Mouse (Mus musculus): ENCODE data around the gene Cep41. TPM values are rescaled to one million over a fixed set of nuclear protein-coding genes. Genes with fewer than 3 reads are reported as not detected.

Cep41 gene
- 19.5 and 19.6 TPM in 2 replicates for polyA plus RNA-seq (2015; fragmentation: Nextera tagmentation; extraction: Ambion mirVana)

DNA sequence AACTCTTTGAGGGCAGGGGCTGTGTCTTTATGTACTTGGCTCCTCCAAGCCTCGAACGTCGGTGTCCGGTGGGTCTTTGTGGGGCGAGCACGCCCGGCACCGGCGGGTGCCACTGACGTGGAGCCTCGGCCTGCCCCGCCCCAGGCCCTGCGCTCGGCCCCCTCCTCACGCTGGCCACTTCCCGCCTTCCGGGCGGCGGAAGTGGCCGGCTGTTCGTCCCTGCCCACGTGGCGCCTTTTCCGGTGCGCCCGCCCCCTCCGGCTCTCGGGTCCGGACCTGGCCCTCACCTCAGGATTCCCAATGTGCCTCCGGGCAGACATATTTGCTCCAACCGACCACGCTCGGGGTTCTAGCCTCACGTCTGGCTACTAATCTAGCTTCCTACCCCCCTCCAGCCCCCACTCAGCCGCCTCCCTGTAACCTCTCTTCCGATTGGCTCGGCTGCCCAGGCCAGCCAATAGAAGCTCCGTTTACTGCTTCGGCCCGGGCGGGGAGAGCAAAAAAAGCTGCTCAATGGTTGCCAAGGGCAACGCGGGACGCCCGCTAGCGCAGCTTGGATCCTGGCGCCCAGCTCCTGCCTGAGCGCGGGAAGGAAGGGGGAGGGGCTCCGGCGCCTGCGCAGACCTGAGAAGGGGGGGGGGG, at the start of gene Cep41:
Cep41 (minus strand) TSS at position 400 of the 642 bp plus-strand sequence.
- Histone ChIP-seq H3K27me3 (no peaks in the 10 kb centered on the region), H3K9me3 (replicated peaks) (no peaks in the 10 kb centered on the region), H3K4me2 (peak within 1 kb of the TSS; percentile 69), H3K36me3 (ENCODE audit: poor library complexity, severe bottlenecking) (no peaks in the 10 kb centered on the region), H3K4me3 (peak within 1 kb of the TSS; percentile 54), H3K9ac (peak within 1 kb of the TSS; percentile 64), H3K4me1 (peaks cover 22% of the 10 kb centered on the region), H3K27ac (peak within 1 kb of the TSS; percentile 94)
- under 1% methylated on average over 41 of the region's 52 CpGs for WGBS
- ATAC-seq, result peak; percentile 99

- peaks cover 14% of the 10 kb centered on the region for H3K4me1 ChIP-seq
- peaks cover 30% of the 10 kb centered on the region for H3K36me3 ChIP-seq (ENCODE audit: poor library complexity, severe bottlenecking)
- H3K27ac ChIP-seq, result peak overlapping the region; percentile 21; the same call in 1 of the 2 replicates
- H3K4me2 ChIP-seq, result peak overlapping the region; percentile 60
- ATAC-seq, result no peak
- 44% methylated on average over 10 of the region's 10 CpGs for WGBS
- H3K4me3 ChIP-seq, result peak overlapping the region; percentile 58
- H3K9me3 ChIP-seq (replicated peaks), result peaks cover 41% of the 10 kb centered on the region
- H3K27me3 ChIP-seq, result no peaks in the 10 kb centered on the region
- H3K9ac ChIP-seq, result peak overlapping the region; percentile 73
These were observed 45.7 kb upstream of the Cep41 start for GRCm38 (mm10) chr6:30739177-30739747.

GRCm38 (mm10) chr6:30738464-30739006, 45.0 kb upstream of the Cep41 start:
- 50% methylated on average over 20 of the region's 20 CpGs for WGBS

DNA sequence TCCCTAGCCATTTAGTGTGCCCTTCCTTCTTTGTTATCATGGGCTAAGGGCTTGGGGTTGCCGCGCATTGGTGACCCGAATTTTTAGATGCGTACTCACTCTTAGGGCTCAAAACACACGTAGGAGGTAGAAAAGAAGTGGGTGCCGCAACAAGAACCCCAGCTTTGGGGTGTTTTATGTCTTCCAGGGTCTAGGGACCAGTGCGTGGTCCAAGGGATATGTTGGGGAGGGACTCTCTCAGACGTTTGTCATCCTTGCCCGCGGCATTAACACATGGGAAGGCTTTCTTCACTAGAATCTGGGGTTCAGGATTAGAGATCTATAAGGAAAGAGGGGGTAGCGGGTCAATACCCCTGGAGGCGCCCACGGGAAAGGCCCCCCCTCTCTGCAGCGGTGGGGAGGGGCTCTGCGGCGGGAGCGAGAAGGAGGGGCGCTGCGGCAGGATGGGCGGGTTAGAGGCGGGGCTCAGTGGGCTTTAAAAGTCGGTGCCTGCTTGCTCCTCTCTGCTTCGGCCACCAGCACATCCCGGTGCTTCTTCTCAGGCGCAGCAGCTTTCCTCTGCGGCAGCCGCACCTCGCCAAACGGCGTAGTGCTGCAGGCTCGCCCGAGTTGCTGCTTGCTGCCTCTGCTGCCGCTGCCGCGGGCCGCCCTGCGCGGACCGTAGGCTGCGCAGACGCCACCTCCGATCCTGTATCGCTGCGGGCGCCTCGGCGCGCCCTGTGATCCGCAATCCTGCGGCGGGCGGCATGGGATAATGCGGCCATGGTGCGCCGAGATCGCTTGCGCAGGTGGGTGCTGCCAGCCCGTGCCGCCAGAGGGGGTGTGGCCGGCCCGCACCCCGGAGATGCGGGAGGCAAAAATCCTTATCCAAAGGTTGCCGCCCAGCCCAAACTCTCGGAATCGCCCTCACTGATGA, 44.3 kb upstream of the Cep41 start:
- peak; percentile 78 for ATAC-seq
- H3K36me3 ChIP-seq (ENCODE audit: poor library complexity, severe bottlenecking), result peaks cover 15% of the 10 kb centered on the region
- WGBS, result 46% methylated on average over 64 of the region's 66 CpGs

More at GRCm38 (mm10) chr6:30738464-30739006, 45.0 kb upstream of the Cep41 start:
- Histone ChIP-seq H3K27ac (peak overlapping the region; percentile 82), H3K4me1 (peaks cover 21% of the 10 kb centered on the region), H3K27me3 (no peaks in the 10 kb centered on the region), H3K36me3 (ENCODE audit: poor library complexity, severe bottlenecking) (peaks cover 23% of the 10 kb centered on the region), H3K9ac (peak overlapping the region; percentile 73), H3K9me3 (replicated peaks) (peaks cover 41% of the 10 kb centered on the region), H3K4me2 (peak overlapping the region; percentile 60), H3K4me3 (peak overlapping the region; percentile 58)
- no peak for ATAC-seq

DNA sequence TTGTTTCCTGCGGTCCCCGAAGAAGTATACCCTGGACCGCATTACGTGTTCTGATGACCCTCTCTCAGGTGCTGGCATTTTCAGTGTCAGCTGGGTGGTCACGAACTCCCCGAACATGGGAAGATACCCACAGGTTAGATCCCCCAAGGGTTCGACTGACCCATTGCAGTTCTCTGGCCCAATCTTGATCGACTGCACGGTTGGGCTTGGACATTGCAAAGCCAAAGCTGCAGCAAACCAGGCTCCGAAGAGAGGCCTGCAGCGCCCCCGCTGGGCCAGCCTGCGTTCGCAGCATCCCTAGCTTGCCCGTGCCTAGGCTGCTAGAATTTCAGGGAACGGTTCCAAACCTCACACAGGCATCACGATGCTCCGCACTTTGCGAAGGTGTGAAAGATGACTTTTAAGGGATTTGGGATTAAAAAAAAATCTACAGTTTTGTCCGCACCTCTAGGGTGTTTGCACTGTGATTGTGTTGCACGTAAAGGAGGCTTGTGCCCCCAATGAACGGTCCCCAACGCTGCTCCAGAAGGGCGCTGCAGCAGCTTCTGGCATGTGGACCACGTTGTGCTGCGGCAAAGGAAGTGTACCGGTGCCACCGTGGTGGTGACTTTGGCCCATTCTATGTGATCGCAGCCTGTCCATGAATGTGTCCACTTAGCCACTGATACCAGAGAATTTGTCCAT, 43.5 kb upstream of the Cep41 start:
- peaks cover 7% of the 10 kb centered on the region for H3K36me3 ChIP-seq (ENCODE audit: poor library complexity, severe bottlenecking)
- peak; percentile 78 for ATAC-seq
- H3K9ac ChIP-seq, result peak overlapping the region; percentile 73
- H3K4me2 ChIP-seq, result peak overlapping the region; percentile 60
- H3K4me3 ChIP-seq, result peak overlapping the region; percentile 58
- peak overlapping the region; percentile 82 for H3K27ac ChIP-seq
- H3K9me3 ChIP-seq (replicated peaks), result peaks cover 41% of the 10 kb centered on the region
- WGBS, result 54% methylated on average over 29 of the region's 29 CpGs
- peaks cover 29% of the 10 kb centered on the region for H3K4me1 ChIP-seq
- no peaks in the 10 kb centered on the region for H3K27me3 ChIP-seq

More for the DNA sequence above, 44.3 kb upstream of the Cep41 start:
- no peaks in the 10 kb centered on the region for H3K27me3 ChIP-seq
- peak overlapping the region; percentile 58 for H3K4me3 ChIP-seq
- peak overlapping the region; percentile 60 for H3K4me2 ChIP-seq
- peaks cover 28% of the 10 kb centered on the region for H3K4me1 ChIP-seq
- H3K9ac ChIP-seq, result peak overlapping the region; percentile 73
- H3K27ac ChIP-seq, result peak overlapping the region; percentile 82
- peaks cover 41% of the 10 kb centered on the region for H3K9me3 ChIP-seq (replicated peaks)

- Histone ChIP-seq H3K27ac (peak overlapping the region; percentile 82), H3K4me1 (peaks cover 29% of the 10 kb centered on the region), H3K9ac (no peak overlapping the region), H3K27me3 (no peaks in the 10 kb centered on the region), H3K9me3 (replicated peaks) (peaks cover 41% of the 10 kb centered on the region), H3K4me2 (peak overlapping the region; percentile 60), H3K4me3 (0 out of 2 replicates have a peak overlapping the region, but pooled peaks have one; percentile 58), H3K36me3 (ENCODE audit: poor library complexity, severe bottlenecking) (peaks cover 4% of the 10 kb centered on the region; the same call in 1 of the 2 replicates)
- peak; percentile 14; the same call in 1 of the 2 replicates for ATAC-seq
- 39% methylated on average over 13 of the region's 13 CpGs for WGBS
These were observed 42.8 kb upstream of the Cep41 start for GRCm38 (mm10) chr6:30736372-30736762.

GRCm38 (mm10) chr6:30735728-30736371, 42.3 kb upstream of the Cep41 start:
- Histone ChIP-seq H3K4me1 (peaks cover 29% of the 10 kb centered on the region), H3K9me3 (replicated peaks) (peaks cover 41% of the 10 kb centered on the region), H3K27me3 (no peaks in the 10 kb centered on the region), H3K36me3 (ENCODE audit: poor library complexity, severe bottlenecking) (peaks cover 4% of the 10 kb centered on the region; the same call in 1 of the 2 replicates), H3K9ac (peak overlapping the region; percentile 55), H3K4me2 (peak overlapping the region; percentile 60), H3K27ac (peak overlapping the region; percentile 82), H3K4me3 (peak overlapping the region; percentile 27)
- no peak for ATAC-seq
- WGBS, result 49% methylated on average over 15 of the region's 15 CpGs

DNA sequence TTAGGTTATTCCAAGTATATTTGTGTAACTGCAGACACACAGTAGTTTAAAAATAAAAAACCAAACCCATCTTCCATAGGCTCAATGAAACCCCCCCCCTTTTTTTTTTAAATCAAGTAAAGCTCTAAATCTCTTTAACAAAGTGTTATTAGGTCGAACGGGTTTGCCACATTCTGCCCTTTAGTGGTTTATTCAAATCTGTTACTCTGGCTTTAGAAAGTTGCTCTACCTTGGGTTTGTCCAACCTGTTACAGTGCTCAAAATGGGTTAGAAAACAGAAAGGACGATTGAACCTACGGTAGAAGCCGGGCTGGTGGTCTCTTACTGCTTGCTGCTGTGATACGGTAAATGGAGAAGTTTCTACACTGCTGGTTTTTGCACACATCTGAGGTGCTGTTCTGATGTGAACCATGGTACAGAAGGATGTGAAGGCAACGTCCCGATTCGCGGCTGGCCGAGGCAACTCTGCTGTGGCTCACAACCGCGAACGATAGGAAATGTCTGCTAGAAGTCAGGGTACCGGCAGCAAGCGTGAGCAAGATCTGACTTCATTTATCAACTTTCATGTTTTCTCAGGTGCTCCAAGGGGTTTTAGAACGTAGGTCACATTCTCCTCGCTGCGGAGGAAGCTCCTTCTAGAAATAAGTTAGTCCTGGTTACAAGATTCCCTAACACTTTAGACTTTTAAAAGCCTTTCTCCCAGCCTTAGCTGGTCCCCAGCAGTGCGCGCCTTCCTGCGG, 41.6 kb upstream of the Cep41 start:
- no peak for ATAC-seq
- Histone ChIP-seq H3K36me3 (ENCODE audit: poor library complexity, severe bottlenecking) (no peaks in the 10 kb centered on the region), H3K27ac (peak overlapping the region; percentile 82), H3K9me3 (replicated peaks) (peaks cover 41% of the 10 kb centered on the region), H3K27me3 (no peaks in the 10 kb centered on the region), H3K4me3 (peak overlapping the region; percentile 27), H3K9ac (peak overlapping the region; percentile 55), H3K4me1 (peaks cover 29% of the 10 kb centered on the region), H3K4me2 (peak overlapping the region; percentile 60)
- 51% methylated on average over 22 of the region's 22 CpGs for WGBS

GRCm38 (mm10) chr6:30734465-30734864, 40.9 kb upstream of the Cep41 start:
- peak overlapping the region; percentile 60 for H3K4me2 ChIP-seq

GRCm38 (mm10) chr6:30732571-30733130, 39.1 kb upstream of the Cep41 start:
- H3K4me2 ChIP-seq, result peak overlapping the region; percentile 9
- 34% methylated on average over 18 of the region's 18 CpGs for WGBS
- H3K27ac ChIP-seq, result no peak overlapping the region; the same call in 1 of the 2 replicates
- ATAC-seq, result no peak
- no peak overlapping the region for H3K4me3 ChIP-seq
- peaks cover 23% of the 10 kb centered on the region for H3K9me3 ChIP-seq (replicated peaks)
- H3K27me3 ChIP-seq, result no peaks in the 10 kb centered on the region
- H3K9ac ChIP-seq, result no peak overlapping the region
- peaks cover 33% of the 10 kb centered on the region for H3K4me1 ChIP-seq
- H3K36me3 ChIP-seq (ENCODE audit: poor library complexity, severe bottlenecking), result no peaks in the 10 kb centered on the region

More at GRCm38 (mm10) chr6:30734465-30734864, 40.9 kb upstream of the Cep41 start:
- no peak for ATAC-seq
- 55% methylated on average over 6 of the region's 6 CpGs for WGBS
- Histone ChIP-seq H3K36me3 (ENCODE audit: poor library complexity, severe bottlenecking) (no peaks in the 10 kb centered on the region), H3K27me3 (no peaks in the 10 kb centered on the region), H3K4me1 (peaks cover 33% of the 10 kb centered on the region), H3K9ac (peak overlapping the region; percentile 6; the same call in 1 of the 2 replicates), H3K27ac (peak overlapping the region; percentile 82), H3K4me3 (no peak overlapping the region), H3K9me3 (replicated peaks) (peaks cover 41% of the 10 kb centered on the region)
